Mouse (Mus musculus) MEL (cell line): ENCODE measurements at regions not wholly inside any gene's neighbourhood (a gene's known extent, or its start where the extent isn't known, plus 50 kb on each side); places are given as distances from the start of the nearest gene placed in this dataset.
"Not testable (repeated sequence)": the region's sequence is repeated elsewhere in the genome, so short reads cannot be mapped to it uniquely, and the experiment has no call there.

ENCODE experiments used
- DNase-seq: peaks from one replicate; pipeline ENCODE4 v3.0.0; 2011; ENCODE audit warnings: low read depth, low spot score
- H3K27ac ChIP-seq: 2 replicates; pipeline ENCODE4 v1.5.1; 2012; ENCODE audit warnings: low read depth, mild to moderate bottlenecking, control low read depth, low read length, moderate library complexity; ENCODE audit not compliant: control insufficient read depth
- H3K27me3 ChIP-seq, 2 experiments: fragments of 150-350 bp in 1 of 2; sonication (generic) in 1 of 2; 2 replicates each; pipeline ENCODE4 v1.6.1; 2012; ENCODE audit warnings: low read length in 2 of 2, mild to moderate bottlenecking in 2 of 2, improper control_type of control experiment in 1 of 2, moderate library complexity in 1 of 2; ENCODE audit not compliant: insufficient read depth in 2 of 2, control insufficient read depth in 1 of 2
- H3K36me3 ChIP-seq, 2 experiments: 2 replicates each; pipeline ENCODE4 v1.6.1; 2012 to 2014; ENCODE audit warnings: low read length in 2 of 2, improper control_type of control experiment in 1 of 2, inconsistent platforms in 1 of 2, mild to moderate bottlenecking in 1 of 2; ENCODE audit not compliant: insufficient read depth in 2 of 2, control insufficient read depth in 1 of 2
- H3K4me1 ChIP-seq, 2 experiments: fragments of 150-350 bp in 1 of 2; sonication (generic) in 1 of 2; 2 replicates each; pipeline ENCODE4 v1.6.1; 2012; ENCODE audit warnings: low read length in 2 of 2, improper control_type of control experiment in 1 of 2, mild to moderate bottlenecking in 1 of 2; ENCODE audit not compliant: insufficient read depth in 2 of 2, control insufficient read depth in 1 of 2
- H3K4me3 ChIP-seq, 2 experiments: fragments of 150-350 bp in 1 of 2; sonication (generic) in 1 of 2; 2 replicates each; pipeline ENCODE4 v1.5.1; 2012; ENCODE audit warnings: low read depth in 2 of 2, low read length in 2 of 2, mild to moderate bottlenecking in 2 of 2, moderate library complexity in 2 of 2, control low read depth in 1 of 2, improper control_type of control experiment in 1 of 2; ENCODE audit not compliant: control insufficient read depth in 1 of 2, insufficient read depth in 1 of 2
- H3K79me2 ChIP-seq: 2 replicates; pipeline ENCODE4 v1.6.1; 2012; ENCODE audit warnings: mild to moderate bottlenecking, low read length, moderate library complexity; ENCODE audit not compliant: control insufficient read depth, poor library complexity, insufficient read depth
- H3K9ac ChIP-seq: 2 replicates; pipeline ENCODE4 v1.6.1; 2012; ENCODE audit warnings: low read depth, mild to moderate bottlenecking, control low read depth, low read length, moderate library complexity; ENCODE audit not compliant: control insufficient read depth, poor library complexity, severe bottlenecking
- H3K9me3 ChIP-seq: fragments of 150-350 bp; sonication (generic); replicated peaks from 2 replicates; pipeline ENCODE4 v1.6.1; 2012; ENCODE audit warnings: mild to moderate bottlenecking, low read length, improper control_type of control experiment, moderate library complexity; ENCODE audit not compliant: insufficient read depth
- CHD1 ChIP-seq: IDR thresholded peaks from 2 replicates; pipeline ENCODE4 v1.6.1; 2012; ENCODE audit warnings: low read depth, mild to moderate bottlenecking, inconsistent platforms, low read length, improper control_type of control experiment
- CHD2 ChIP-seq: IDR thresholded peaks from 2 replicates; pipeline ENCODE4 v1.6.1; 2011; ENCODE audit warnings: low read length, improper control_type of control experiment
- E2F4 ChIP-seq: IDR thresholded peaks from 2 replicates; pipeline ENCODE4 v1.6.1; 2011; ENCODE audit warnings: low read depth, low read length, improper control_type of control experiment, borderline replicate concordance
- ELF1 ChIP-seq: IDR thresholded peaks from 2 replicates; pipeline ENCODE4 v1.6.1; 2014; ENCODE audit warnings: low read depth, mild to moderate bottlenecking, inconsistent platforms, low read length, improper control_type of control experiment, moderate library complexity
- ETS1 ChIP-seq: IDR thresholded peaks from 2 replicates; pipeline ENCODE4 v1.6.1; 2012; ENCODE audit warnings: low read depth, mild to moderate bottlenecking, inconsistent platforms, low read length, improper control_type of control experiment, moderate library complexity
- MAX ChIP-seq: IDR thresholded peaks from 2 replicates; pipeline ENCODE4 v1.6.1; 2011; ENCODE audit warnings: low read length, improper control_type of control experiment
- MYB ChIP-seq: IDR thresholded peaks from 2 replicates; pipeline ENCODE4 v1.6.1; 2011; ENCODE audit warnings: mild to moderate bottlenecking, low read depth, low read length, improper control_type of control experiment
- NELFE ChIP-seq: IDR thresholded peaks from 2 replicates; pipeline ENCODE4 v1.6.1; 2011; ENCODE audit warnings: low read depth, low read length, improper control_type of control experiment
- POLR2A ChIP-seq, 2 experiments: IDR thresholded peaks; 2 replicates each; pipeline ENCODE4 v1.6.1; 2011 to 2012; ENCODE audit warnings: low read length in 2 of 2, mild to moderate bottlenecking in 2 of 2, control low read depth in 1 of 2, improper control_type of control experiment in 1 of 2, low read depth in 1 of 2, moderate library complexity in 1 of 2; ENCODE audit not compliant: control insufficient read depth in 1 of 2, insufficient read depth in 1 of 2, poor library complexity in 1 of 2
- POLR2AphosphoS2 ChIP-seq: IDR thresholded peaks from 2 replicates; pipeline ENCODE4 v1.6.1; 2011; ENCODE audit warnings: low read length, improper control_type of control experiment
- SMC3 ChIP-seq: IDR thresholded peaks from 2 replicates; pipeline ENCODE4 v1.6.1; 2011; ENCODE audit warnings: low read depth, low read length, improper control_type of control experiment
- TBP ChIP-seq: IDR thresholded peaks from 2 replicates; pipeline ENCODE4 v1.8.0; 2011; ENCODE audit warnings: low read depth, low read length, improper control_type of control experiment
- TCF12 ChIP-seq: IDR thresholded peaks from 2 replicates; pipeline ENCODE4 v1.6.1; 2014; ENCODE audit warnings: low read depth, mild to moderate bottlenecking, inconsistent platforms, low read length, improper control_type of control experiment, moderate library complexity
- USF1 ChIP-seq: IDR thresholded peaks from 2 replicates; pipeline ENCODE4 v1.6.1; 2014; ENCODE audit warnings: low read depth, mild to moderate bottlenecking, inconsistent platforms, low read length, improper control_type of control experiment, moderate library complexity
- USF2 ChIP-seq, 2 experiments: IDR thresholded peaks; 2 replicates each; pipeline ENCODE4 v1.6.1; 2011 to 2012; ENCODE audit warnings: improper control_type of control experiment in 2 of 2, low read length in 2 of 2, borderline replicate concordance in 1 of 2, inconsistent platforms in 1 of 2, low read depth in 1 of 2, mild to moderate bottlenecking in 1 of 2; ENCODE audit not compliant: insufficient read depth in 1 of 2
- ZKSCAN1 ChIP-seq: IDR thresholded peaks from 2 replicates; pipeline ENCODE4 v1.6.1; 2012; ENCODE audit warnings: low read depth, mild to moderate bottlenecking, inconsistent platforms, low read length, improper control_type of control experiment, moderate library complexity

DNA sequence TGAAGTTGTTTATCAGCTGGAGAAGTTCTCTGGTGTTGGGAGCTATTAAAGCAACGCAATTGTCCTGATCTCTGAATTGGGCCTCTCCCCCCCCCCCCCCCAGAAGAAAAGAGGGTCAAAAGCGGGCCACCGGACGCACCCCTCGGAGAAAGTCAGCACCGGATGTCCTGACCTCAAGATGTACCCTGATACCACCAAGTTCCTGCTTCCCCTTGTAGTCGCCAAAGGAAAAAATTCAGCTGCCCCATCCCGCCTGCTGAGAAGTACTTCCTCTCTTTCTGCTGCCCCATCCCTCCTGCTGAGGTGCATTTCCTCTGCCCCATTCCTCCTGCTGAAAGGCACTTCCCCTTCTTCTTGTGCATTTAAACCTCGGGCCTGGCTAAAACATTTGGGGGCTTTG is 1191.1 kb upstream of the 1700008P02Rik start:
- not testable (repeated sequence) for DNase-seq, H3K27me3 ChIP-seq, H3K27ac ChIP-seq, H3K4me3 ChIP-seq, H3K4me1 ChIP-seq, H3K9me3 ChIP-seq, H3K79me2 ChIP-seq, H3K36me3 ChIP-seq, H3K9ac ChIP-seq

DNA sequence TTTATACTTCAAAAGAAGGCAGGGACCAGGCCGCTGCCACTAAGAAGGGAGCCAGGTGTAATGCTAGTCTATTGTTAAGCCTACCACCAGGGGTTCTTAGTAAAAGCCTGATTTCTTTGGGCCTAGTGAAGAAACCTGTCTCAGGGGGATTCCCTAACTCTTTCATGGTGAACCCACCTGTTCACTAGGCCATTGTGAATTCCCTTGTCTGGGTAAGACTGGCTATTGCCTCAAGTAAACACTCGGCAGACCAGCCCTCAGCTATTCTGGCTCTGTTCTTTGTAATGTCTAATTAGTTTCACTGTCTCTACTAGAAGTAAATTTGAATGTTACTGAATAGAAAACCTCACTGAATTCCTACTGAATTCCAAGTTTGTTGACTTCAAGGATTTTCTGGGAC is 1184.9 kb upstream of the 1700008P02Rik start:
- H3K36me3 ChIP-seq, DNase-seq, H3K27ac ChIP-seq, H3K9me3 ChIP-seq, H3K27me3 ChIP-seq, H3K4me1 ChIP-seq, H3K4me3 ChIP-seq, H3K79me2 ChIP-seq, H3K9ac ChIP-seq: not testable (repeated sequence)

DNA sequence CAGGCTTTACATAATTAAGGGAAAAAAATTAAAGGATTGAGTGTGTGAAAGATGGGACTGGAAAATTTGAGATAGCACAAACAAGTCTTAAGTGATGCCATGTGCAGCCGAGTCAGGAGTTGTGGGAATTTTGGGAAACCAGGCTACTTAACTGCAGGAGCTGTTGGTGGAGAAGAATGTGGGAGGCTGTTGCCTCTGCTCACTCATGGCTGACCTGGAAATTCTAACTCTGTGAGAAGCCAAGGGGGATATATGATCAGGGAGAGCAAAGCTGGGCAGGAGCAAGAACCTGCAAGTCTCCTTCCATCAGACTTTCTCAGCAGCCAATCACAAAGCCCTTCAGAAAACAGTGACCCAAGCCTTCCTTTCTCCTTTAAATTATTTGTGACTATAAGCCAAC is 1184.0 kb upstream of the 1700008P02Rik start:
- no peak overlapping the region for H3K4me3 ChIP-seq
- no peaks in the 10 kb centered on the region for H3K9me3 ChIP-seq

DNA sequence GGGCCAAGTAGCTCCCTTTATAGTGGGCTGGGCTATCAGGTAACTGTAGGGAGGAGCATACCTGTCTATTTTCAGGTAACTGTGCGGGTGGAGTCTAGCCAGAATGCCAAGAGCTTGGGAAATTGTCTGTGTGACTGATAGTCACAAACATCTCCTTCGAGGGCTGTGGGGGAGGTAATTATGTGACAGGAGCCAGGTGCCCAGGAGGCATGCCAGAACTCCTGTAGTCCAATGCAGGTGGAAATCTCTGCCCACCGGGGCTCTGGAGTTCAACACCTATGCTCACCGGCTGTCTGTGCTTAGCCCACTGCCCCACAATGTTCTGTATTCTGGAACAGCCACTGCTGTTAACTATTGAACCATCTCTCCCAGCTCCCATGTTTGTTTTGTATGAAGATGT is 1179.2 kb upstream of the 1700008P02Rik start:
- Histone ChIP-seq H3K9ac (no peak overlapping the region), H3K4me1 (no peaks in the 10 kb centered on the region), H3K36me3 (no peaks in the 10 kb centered on the region), H3K27me3 (no peaks in the 10 kb centered on the region)
- no peak for DNase-seq
- TF ChIP-seq CHD1 = no peak
- TF ChIP-seq, all 39 proteins: peak for 0
- Histone ChIP-seq H3K9me3 (no peaks in the 10 kb centered on the region), H3K27ac (no peak overlapping the region), H3K79me2 (no peaks in the 10 kb centered on the region), H3K4me3 (no peak overlapping the region)

More for the DNA sequence above, 1184.0 kb upstream of the 1700008P02Rik start:
- Histone ChIP-seq H3K27ac (no peak overlapping the region), H3K79me2 (no peaks in the 10 kb centered on the region), H3K36me3 (no peaks in the 10 kb centered on the region), H3K4me1 (no peaks in the 10 kb centered on the region), H3K27me3 (no peaks in the 10 kb centered on the region), H3K9ac (no peak overlapping the region)
- TF ChIP-seq ETS1 = no peak
- no peak for TF ChIP-seq SMC3
- no peak for TF ChIP-seq POLR2A (IDR thresholded peaks at IDR 0.05; ENCODE audit: control insufficient read depth in 1 of 2, insufficient read depth in 1 of 2, low read depth in 1 of 2, low read length in 2 of 2, poor library complexity in 1 of 2)
- TF ChIP-seq MAX = no peak
- no peak for TF ChIP-seq E2F4
- no peak for TF ChIP-seq CHD2
- TF ChIP-seq ELF1 = no peak
- no peak for TF ChIP-seq TBP
- no peak for TF ChIP-seq POLR2AphosphoS2
- TF ChIP-seq USF1 = no peak
- TF ChIP-seq ZKSCAN1 = no peak
- TF ChIP-seq NELFE = no peak
- no peak for TF ChIP-seq USF2 (IDR thresholded peaks at IDR 0.05; ENCODE audit: borderline replicate concordance in 1 of 2, insufficient read depth in 1 of 2, low read depth in 1 of 2, low read length in 2 of 2)
- no peak for TF ChIP-seq TCF12
- TF ChIP-seq MYB = no peak
- DNase-seq = no peak
